Mouse (Mus musculus) layer of hippocampus, adult 8-10 months (tissue): Measurements from ENCODE around the gene Susd6. TPM values are rescaled to one million over a fixed set of nuclear protein-coding genes. Genes with fewer than 3 reads are reported as not detected.
A peak's percentile ranks its signal among the peaks of the same experiment; 100 is the strongest.

Source experiments
- DNase-seq, 2 experiments: peaks; one replicate each; pipeline ENCODE4 v3.0.0; 2022; ENCODE audit warnings: low spot score in 2 of 2
- total RNA-seq, 4 experiments: library from RNA; stranded (reverse); gene quantifications; 2 replicates each; pipeline ENCODE4 v1.2.4; 2022

Susd6 gene
- total RNA-seq, 4 experiments from 2014 or later: 62.8 to 67.0 (median 65.0) TPM

DNA sequence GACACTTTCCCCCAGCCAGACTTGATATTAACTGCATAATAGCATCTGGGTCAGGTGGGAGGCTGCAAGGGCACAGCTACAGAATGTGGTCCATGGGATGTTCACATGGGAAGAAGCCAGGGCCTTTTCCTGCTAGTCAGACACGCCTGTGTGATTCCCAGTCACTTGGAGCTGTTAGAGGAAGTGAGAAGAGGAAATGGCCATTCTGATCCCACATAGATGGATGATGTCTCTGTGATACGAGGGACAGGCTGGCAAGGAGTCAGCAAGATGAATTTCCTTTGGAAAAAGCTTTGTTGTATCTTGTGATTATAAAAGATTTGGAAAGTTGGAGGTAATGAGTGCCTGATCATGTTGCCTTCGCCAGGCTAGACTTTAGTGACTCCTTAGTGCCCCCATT, 76.8 kb downstream of the Susd6 start:
- DNase-seq: no peak

- no peak for DNase-seq
Observed at GRCm38 (mm10) chr12:80868401-80868800, 78.1 kb downstream of the Susd6 start.

DNA sequence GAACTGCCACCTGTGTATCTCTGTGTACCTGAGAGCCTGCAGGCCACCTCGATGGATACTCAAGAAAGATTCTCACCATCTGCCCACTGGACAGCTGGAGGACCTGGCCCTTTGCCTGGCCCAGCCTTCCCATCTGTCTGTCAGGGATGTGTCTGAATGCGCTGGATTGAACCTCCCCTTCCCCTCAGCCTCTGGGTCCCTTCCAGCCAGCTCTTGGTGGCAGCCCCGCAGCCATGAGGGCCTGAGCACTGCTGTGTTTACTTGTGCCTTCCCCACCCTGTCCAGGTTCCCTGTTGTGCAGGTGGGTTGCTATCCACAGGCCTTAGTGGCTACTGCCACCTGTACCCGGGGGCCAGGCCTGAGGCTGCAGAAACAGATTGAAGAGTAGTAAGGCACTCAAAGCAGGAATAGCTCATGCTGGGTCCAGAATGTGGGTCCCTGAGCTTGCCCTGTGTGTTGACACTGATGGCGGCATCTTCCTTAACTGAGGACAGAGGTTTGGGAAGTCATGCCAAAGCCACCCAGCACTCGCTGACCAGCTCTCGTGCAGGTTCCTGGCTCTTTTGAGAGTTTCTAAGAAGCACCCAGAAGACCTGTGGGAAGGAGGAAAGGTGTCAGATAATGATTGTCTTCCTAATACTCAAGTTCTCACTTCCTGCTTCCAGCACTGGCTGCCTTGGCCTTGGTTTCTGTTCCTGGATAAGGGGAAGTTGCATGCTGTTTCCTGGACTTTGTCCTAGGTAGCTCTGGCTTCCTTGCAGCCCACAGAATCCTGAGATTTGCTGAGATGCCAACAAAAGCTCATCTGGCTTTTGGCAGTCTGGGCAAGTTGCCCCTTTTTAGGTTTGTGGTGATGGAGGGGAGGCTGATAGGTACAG, 87.1 kb downstream of the Susd6 start:
- no peak for DNase-seq

DNA sequence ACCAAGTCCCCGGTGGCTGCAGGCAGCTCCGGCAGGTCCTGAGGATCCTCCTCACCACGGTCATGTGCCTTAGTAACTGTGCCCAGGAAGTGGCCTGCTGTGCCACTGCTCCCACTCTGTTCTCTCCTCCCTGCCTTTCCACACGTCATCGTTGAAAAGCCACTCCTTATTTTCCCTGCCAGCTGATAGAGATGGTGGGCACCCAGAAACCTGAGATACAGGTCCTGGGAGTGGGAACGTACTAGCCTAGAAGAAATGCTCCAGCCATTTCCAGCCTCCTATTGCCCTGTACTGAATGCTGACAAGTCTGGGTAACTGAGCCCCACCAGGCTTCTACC, 87.8 kb downstream of the Susd6 start:
- DNase-seq: no peak

DNA sequence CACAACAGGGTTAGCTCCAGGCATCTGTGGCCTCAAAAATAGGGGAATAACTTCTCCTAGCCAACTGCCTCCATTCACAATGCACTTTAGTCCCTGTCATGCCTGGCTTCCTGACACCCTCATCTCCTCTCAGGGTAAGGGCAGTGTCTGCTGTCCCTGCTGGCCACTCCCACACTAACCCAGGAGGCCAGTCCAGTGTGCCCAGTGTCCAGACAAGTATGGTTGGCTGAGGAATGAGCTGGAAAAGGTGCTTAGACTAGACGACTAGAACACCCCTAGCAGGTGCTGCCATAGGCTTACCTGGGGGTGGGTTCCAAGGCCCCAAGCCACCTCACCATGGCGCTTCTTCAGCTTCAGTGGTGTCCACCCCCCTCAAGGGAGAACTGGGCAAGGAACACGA, 88.3 kb downstream of the Susd6 start:
- DNase-seq: no peak

GRCm38 (mm10) chr12:80879267-80879666, 89.0 kb downstream of the Susd6 start:
- DNase-seq: no peak

GRCm38 (mm10) chr12:80881121-80881520, 90.8 kb downstream of the Susd6 start:
- DNase-seq: no peak

GRCm38 (mm10) chr12:80883278-80883677, 93.0 kb downstream of the Susd6 start:
- no peak for DNase-seq

DNA sequence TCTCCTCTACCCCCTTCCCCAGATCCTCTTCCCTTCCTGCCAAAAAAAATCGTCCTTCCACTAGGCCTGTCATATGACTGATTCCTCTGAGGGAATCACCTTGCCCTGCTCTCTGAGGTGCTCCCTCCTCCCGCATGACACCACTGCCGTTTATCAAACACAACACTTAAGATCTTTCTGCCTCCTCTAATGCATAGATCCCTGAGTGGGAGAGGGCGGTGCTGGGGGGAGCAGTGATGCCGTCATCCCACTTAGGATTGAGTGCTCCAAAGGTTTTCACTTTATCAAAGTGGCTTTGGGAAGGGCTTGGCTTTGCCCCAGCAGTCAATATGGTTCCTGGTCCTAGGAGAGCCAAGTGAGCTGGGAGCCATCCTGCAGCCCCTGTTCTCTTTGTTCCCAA, 93.6 kb downstream of the Susd6 start:
- no peak for DNase-seq

GRCm38 (mm10) chr12:80885301-80886288, 95.3 kb downstream of the Susd6 start:
- DNase-seq: no peak

DNA sequence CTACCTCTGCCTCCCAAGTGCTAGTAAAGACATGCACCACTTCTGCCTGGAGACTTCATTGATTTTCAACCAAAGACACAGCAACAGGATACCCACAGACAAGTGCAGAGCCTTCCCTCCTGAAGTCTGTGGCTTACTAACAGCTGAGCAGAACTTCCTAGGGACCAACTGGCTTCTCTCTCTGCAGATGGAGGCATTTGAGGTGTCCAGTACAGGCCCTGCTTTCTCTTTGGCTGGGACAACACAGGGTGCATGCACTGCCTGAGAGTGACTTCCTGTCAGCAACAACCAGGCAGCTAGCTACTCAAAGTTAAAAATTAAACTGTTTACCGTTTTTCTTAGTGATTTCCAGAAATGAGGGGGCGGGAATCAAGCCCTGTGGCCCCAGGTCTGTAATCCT, 96.7 kb downstream of the Susd6 start:
- no peak for DNase-seq

DNA sequence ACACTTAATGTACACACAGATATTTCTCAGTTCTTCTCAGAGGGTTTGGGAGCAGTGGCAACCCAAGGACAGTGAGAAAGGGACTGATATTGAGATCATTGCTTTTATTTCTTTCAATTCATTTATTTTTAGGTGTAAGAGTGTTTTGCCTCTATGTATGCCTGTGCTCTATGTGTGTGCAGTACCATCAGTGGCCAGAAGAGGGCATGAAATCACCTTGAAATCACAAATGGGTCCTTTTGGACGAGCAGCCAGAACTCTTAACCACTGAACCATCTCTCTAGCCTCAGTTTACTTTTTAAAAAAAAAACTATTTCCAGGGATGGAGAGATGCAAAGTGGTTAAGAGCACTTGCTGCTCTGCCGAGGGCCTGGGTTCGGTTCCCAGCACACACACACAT, 99.0 kb downstream of the Susd6 start:
- DNase-seq: no peak

GRCm38 (mm10) chr12:80891074-80891473, 100.8 kb downstream of the Susd6 start:
- DNase-seq: no peak

DNA sequence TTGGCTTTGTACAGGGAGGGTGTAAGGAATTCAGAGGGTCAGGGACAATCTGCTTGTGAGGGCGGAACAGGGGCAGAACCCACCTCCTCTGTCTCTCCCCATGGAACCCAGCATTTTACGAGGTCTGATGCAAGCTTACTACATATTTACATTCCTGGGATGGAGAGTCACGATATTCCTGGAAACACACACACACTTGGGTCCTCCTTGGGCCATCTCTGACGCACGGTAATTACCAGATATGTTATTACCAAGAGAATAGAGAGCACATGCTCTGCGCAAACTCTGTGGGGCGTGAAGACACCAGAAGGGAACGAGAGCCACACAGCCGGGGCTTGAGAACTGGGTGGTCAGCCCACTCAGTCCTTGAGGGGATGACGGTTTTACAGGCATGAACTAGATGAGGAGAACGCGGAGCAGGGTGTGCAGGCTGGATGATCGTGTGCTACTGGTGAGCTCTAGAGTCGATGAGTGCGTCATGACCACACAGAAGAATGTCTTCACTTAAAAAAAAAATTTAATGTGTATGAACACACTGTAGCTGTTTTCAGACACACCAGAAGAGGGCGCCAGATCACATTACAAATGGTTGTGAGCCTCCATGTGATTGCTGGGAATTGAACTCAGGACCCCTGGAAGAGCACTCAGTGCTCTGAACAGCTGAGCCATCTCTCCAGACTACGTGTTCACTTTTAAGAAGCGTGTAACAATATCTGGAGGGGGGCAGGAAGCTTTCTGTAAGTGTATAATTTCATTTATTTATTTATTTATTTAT, 103.6 kb downstream of the Susd6 start:
- no peak for DNase-seq

GRCm38 (mm10) chr12:80894973-80895570, 104.8 kb downstream of the Susd6 start:
- peak; percentile 44 to 63 for DNase-seq

- DNase-seq: no peak
Observed at GRCm38 (mm10) chr12:80909631-80910030, 119.3 kb downstream of the Susd6 start.

- no peak for DNase-seq
Observed at GRCm38 (mm10) chr12:80917764-80918163, 127.5 kb downstream of the Susd6 start.

DNA sequence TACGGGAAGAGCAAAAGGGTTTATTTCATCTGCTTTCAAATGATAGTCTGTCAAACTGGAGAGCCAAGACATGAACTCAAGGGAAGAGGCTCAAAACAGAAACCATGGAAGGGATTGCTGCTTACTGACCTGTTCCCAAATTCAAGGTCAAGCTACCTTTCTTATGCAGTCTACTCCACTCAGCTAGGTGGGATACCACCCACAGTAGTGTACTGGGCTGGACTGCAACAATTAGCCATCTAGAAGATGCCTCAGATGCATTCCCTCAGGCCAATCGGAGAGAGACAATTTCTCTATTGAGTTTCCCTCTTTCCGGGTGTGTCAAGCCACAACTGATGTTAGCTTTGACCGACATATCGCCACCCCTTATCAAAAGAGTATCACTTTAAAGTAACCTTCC, 131.0 kb downstream of the Susd6 start:
- DNase-seq: no peak

- DNase-seq: no peak
Observed at GRCm38 (mm10) chr12:80922869-80923268, 132.6 kb downstream of the Susd6 start.

DNA sequence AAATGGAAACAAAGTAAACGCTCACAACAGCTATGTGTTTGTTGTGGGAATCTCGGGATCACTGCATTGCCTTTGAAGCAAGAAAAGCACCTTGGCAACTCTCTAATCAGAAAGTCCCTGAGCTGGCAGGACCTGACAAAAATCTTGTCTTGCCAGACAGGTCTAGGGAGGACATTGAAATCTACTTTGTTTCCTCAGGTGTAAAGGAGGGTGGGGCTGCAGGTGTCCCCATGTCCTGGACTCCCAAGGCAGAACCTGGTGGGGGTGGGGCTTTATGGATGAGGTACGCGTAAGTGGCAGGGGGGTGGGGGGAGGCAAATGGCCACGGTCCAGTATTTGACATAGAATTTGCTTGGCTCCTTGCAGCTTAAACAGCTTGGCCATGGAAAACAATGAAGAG, 133.3 kb downstream of the Susd6 start:
- no peak for DNase-seq

- DNase-seq: no peak
Observed at GRCm38 (mm10) chr12:80924205-80924604, 133.9 kb downstream of the Susd6 start.
